8 mouse cellular contexts compared by ENCODE assay signal in the genomic region with DNA sequence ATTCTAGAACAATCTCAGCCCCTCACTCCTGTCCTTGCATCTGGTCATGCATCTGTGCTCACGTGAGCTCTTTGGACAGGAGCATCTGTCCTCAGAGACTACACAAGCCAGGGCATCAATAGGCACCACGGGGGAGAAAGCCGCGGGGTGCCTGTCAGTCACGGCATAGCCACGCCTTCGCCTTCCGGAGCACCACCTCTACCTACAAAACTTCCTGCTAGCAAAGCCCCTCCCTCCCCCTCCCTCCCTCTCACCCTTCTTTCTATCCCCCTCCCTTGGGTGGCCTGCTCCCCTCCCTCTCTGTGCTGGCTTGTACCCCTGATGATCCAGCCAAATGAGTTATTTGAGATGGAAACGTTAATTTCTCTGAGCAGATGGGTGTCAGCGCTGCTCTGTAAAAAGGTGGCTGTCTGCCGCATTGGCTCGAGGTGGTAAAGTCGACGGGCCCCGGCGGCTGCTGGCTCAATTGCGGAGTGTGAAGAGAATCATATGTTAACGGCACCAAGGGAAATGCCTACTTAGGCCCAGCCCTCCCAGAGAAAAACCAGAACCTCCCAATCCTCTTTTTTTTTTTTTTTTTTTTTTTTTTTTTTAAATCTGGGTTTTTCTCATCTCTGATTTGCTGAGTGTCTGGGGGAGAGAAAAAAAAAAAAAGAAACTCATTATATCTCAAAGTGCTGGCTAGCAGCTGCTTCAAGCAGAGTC.
A peak's percentile ranks its signal among the peaks of the same experiment; 100 is the strongest.
DNase-seq lines count a peak whose midpoint lies in the region; ATAC-seq and TF ChIP-seq lines count a peak whose summit lies in the region.

No protein-coding gene starts in this region.

- ATAC-seq in heart, embryonic 15.5 days (replicated peaks; ENCODE audit: insufficient number of reproducible peaks, insufficient read depth, low FRiP score, low read depth): no peak
- no peak for ATAC-seq in lung, embryonic 14.5 days (ENCODE audit: insufficient read depth)

- no peak for TF ChIP-seq CTCF in lung, embryonic 14.5 days (IDR thresholded peaks at IDR 0.05; ENCODE audit: low read depth)

- H3K36me3 ChIP-seq in heart, embryonic 15.5 days: no peaks in the 10 kb centered on the region
- H3K36me3 ChIP-seq in lung, embryonic 14.5 days (ENCODE audit: insufficient read depth): no peaks in the 10 kb centered on the region

- peaks cover 21% of the 10 kb centered on the region for H3K4me1 ChIP-seq in heart, embryonic 15.5 days (replicated peaks)
- peaks cover 7% of the 10 kb centered on the region for H3K4me1 ChIP-seq in lung, embryonic 14.5 days (ENCODE audit: insufficient read depth)

- no peaks in the 10 kb centered on the region for H3K9me3 ChIP-seq in heart, embryonic 15.5 days (replicated peaks)
- no peaks in the 10 kb centered on the region for H3K9me3 ChIP-seq in lung, embryonic 14.5 days (ENCODE audit: low read depth, low read length)

- DNase-seq in lung, adult 18-20 months: peak; percentile 30 to 36
- no peak for DNase-seq in lung, postnatal 25 days (ENCODE audit: low spot score)
- peak; percentile 60 for DNase-seq in embryo, embryonic 11 days
- peak; percentile 42 to 54 for DNase-seq in kidney, postnatal 4 days
- DNase-seq in lung, embryonic 14.5 days: peak; percentile 45
- peak; percentile 66 for DNase-seq in retina, postnatal 1 day
- DNase-seq in ovary, adult 18-20 months (ENCODE audit: low spot score): no peak

- peak overlapping the region; percentile 31; the same call in 1 of the 2 replicates for H3K9ac ChIP-seq in heart, embryonic 15.5 days
- no peak overlapping the region for H3K9ac ChIP-seq in lung, embryonic 14.5 days

- peaks cover 24% of the 10 kb centered on the region for H3K27me3 ChIP-seq in heart, embryonic 15.5 days
- no peaks in the 10 kb centered on the region for H3K27me3 ChIP-seq in lung, embryonic 14.5 days (ENCODE audit: insufficient read depth, low read length)

- H3K27ac ChIP-seq in heart, embryonic 15.5 days: no peak overlapping the region
- H3K27ac ChIP-seq in lung, embryonic 14.5 days (ENCODE audit: low read depth): no peak overlapping the region

- H3K4me3 ChIP-seq in heart, embryonic 15.5 days: peak overlapping the region; percentile 34
- H3K4me3 ChIP-seq in lung, embryonic 14.5 days (ENCODE audit: low read depth, low read length): peak overlapping the region; percentile 26

- peak overlapping the region; percentile 66 for H3K4me2 ChIP-seq in heart, embryonic 15.5 days
- peak overlapping the region; percentile 59 for H3K4me2 ChIP-seq in lung, embryonic 14.5 days

- WGBS in heart, embryonic 15.5 days: 1% methylated on average over 18 of the region's 18 CpGs
- WGBS in lung, embryonic 14.5 days: 1% methylated on average over 18 of the region's 18 CpGs

Comparison
In these comparisons a context has a peak if more than half of its experiments do, and no peak if none do; other contexts are left out.
1. DNase-seq: peak in lung, adult 18-20 months (2 of 2), embryo, embryonic 11 days (single experiment), kidney, postnatal 4 days (2 of 2), lung, embryonic 14.5 days (single experiment) and retina, postnatal 1 day (single experiment); none in lung, postnatal 25 days (single experiment) and ovary, adult 18-20 months (single experiment).